Mouse (Mus musculus): Measurements from ENCODE around the gene Gucy2g. TPM values are rescaled to one million over a fixed set of nuclear protein-coding genes. Genes with fewer than 3 reads are reported as not detected.

Gene Gucy2g
- polyA plus RNA-seq (2014; fragmentation: Nextera tagmentation; extraction: Ambion mirVana) = 0.06 TPM in 1 of 2 replicates, not detected in the other

- H3K27ac ChIP-seq (replicated peaks; ENCODE audit: low read depth, low read length) = no peak within 1 kb of the TSS
- 75% methylated on average over 6 of the region's 6 CpGs for WGBS
Observed at GRCm38 (mm10) chr19:55241186-55241645, at the start of gene Gucy2g. TSS of gene Gucy2g (minus strand) at chr19:55241236.

GRCm38 (mm10) chr19:55288974-55289373, 47.9 kb upstream of the Gucy2g start:
- no peak overlapping the region for H3K9ac ChIP-seq (ENCODE audit: low read depth, low read length)
- no peak overlapping the region for H3K4me2 ChIP-seq (ENCODE audit: low read depth, low read length)
- peaks cover 32% of the 10 kb centered on the region for H3K36me3 ChIP-seq (ENCODE audit: control insufficient read depth, insufficient read depth, low read length)
- DNase-seq (ENCODE audit: low spot score) (no peak), ATAC-seq (ENCODE audit: low read depth) (no peak)
- no peaks in the 10 kb centered on the region for H3K27me3 ChIP-seq (replicated peaks; ENCODE audit: control insufficient read depth, insufficient read depth, low read length)
- no peak overlapping the region for H3K4me3 ChIP-seq (ENCODE audit: low read depth, low read length)
- H3K4me1 ChIP-seq (ENCODE audit: control insufficient read depth, insufficient read depth, low read length) = no peaks in the 10 kb centered on the region
- no peak overlapping the region for H3K27ac ChIP-seq (replicated peaks; ENCODE audit: low read depth, low read length)
- no peaks in the 10 kb centered on the region for H3K9me3 ChIP-seq (ENCODE audit: control insufficient read depth, low read length)

More at GRCm38 (mm10) chr19:55241186-55241645, at the start of gene Gucy2g:
- Histone ChIP-seq H3K36me3 (ENCODE audit: control insufficient read depth, insufficient read depth, low read length) (no peaks in the 10 kb centered on the region), H3K4me2 (ENCODE audit: low read depth, low read length) (no peak within 1 kb of the TSS), H3K4me1 (ENCODE audit: control insufficient read depth, insufficient read depth, low read length) (no peaks in the 10 kb centered on the region), H3K4me3 (ENCODE audit: low read depth, low read length) (no peak within 1 kb of the TSS), H3K9me3 (ENCODE audit: control insufficient read depth, low read length) (no peaks in the 10 kb centered on the region), H3K9ac (ENCODE audit: low read depth, low read length) (no peak within 1 kb of the TSS), H3K27me3 (replicated peaks; ENCODE audit: control insufficient read depth, insufficient read depth, low read length) (no peaks in the 10 kb centered on the region)
- DNase-seq (ENCODE audit: low spot score) (no peak), ATAC-seq (ENCODE audit: low read depth) (no peak)

GRCm38 (mm10) chr19:55286034-55286433, 45.0 kb upstream of the Gucy2g start:
- H3K27me3 ChIP-seq (replicated peaks; ENCODE audit: control insufficient read depth, insufficient read depth, low read length) = no peaks in the 10 kb centered on the region
- H3K9ac ChIP-seq (ENCODE audit: low read depth, low read length) = no peak overlapping the region
- no peak for ATAC-seq (ENCODE audit: low read depth)
- H3K4me2 ChIP-seq (ENCODE audit: low read depth, low read length) = no peak overlapping the region
- no peaks in the 10 kb centered on the region for H3K4me1 ChIP-seq (ENCODE audit: control insufficient read depth, insufficient read depth, low read length)
- H3K4me3 ChIP-seq (ENCODE audit: low read depth, low read length) = no peak overlapping the region
- H3K36me3 ChIP-seq (ENCODE audit: control insufficient read depth, insufficient read depth, low read length) = peaks cover 33% of the 10 kb centered on the region
- H3K9me3 ChIP-seq (ENCODE audit: control insufficient read depth, low read length) = no peaks in the 10 kb centered on the region
- WGBS = 68% methylated on average over 4 of the region's 4 CpGs
- DNase-seq (ENCODE audit: low spot score) = no peak
- H3K27ac ChIP-seq (replicated peaks; ENCODE audit: low read depth, low read length) = no peak overlapping the region

- Histone ChIP-seq H3K4me1 (ENCODE audit: control insufficient read depth, insufficient read depth, low read length) (no peaks in the 10 kb centered on the region), H3K27ac (replicated peaks; ENCODE audit: low read depth, low read length) (no peak overlapping the region), H3K4me2 (ENCODE audit: low read depth, low read length) (no peak overlapping the region), H3K4me3 (ENCODE audit: low read depth, low read length) (no peak overlapping the region), H3K9me3 (ENCODE audit: control insufficient read depth, low read length) (no peaks in the 10 kb centered on the region), H3K36me3 (ENCODE audit: control insufficient read depth, insufficient read depth, low read length) (peaks cover 22% of the 10 kb centered on the region), H3K9ac (ENCODE audit: low read depth, low read length) (no peak overlapping the region), H3K27me3 (replicated peaks; ENCODE audit: control insufficient read depth, insufficient read depth, low read length) (no peaks in the 10 kb centered on the region)
- no peak for ATAC-seq (ENCODE audit: low read depth)
- no peak for DNase-seq (ENCODE audit: low spot score)
- 84% methylated on average over 4 of the region's 4 CpGs for WGBS
Observed at GRCm38 (mm10) chr19:55284093-55284492, 43.1 kb upstream of the Gucy2g start.

- H3K4me2 ChIP-seq (ENCODE audit: low read depth, low read length) = no peak overlapping the region
- no peak for DNase-seq (ENCODE audit: low spot score)
- no peak overlapping the region for H3K27ac ChIP-seq (replicated peaks; ENCODE audit: low read depth, low read length)
- no peaks in the 10 kb centered on the region for H3K9me3 ChIP-seq (ENCODE audit: control insufficient read depth, low read length)
- no peaks in the 10 kb centered on the region for H3K27me3 ChIP-seq (replicated peaks; ENCODE audit: control insufficient read depth, insufficient read depth, low read length)
- no peak overlapping the region for H3K4me3 ChIP-seq (ENCODE audit: low read depth, low read length)
- H3K36me3 ChIP-seq (ENCODE audit: control insufficient read depth, insufficient read depth, low read length) = peaks cover 8% of the 10 kb centered on the region; the same call in 1 of the 2 replicates
- 85% methylated on average over 3 of the region's 3 CpGs for WGBS
- H3K9ac ChIP-seq (ENCODE audit: low read depth, low read length) = no peak overlapping the region
- ATAC-seq (ENCODE audit: low read depth) = no peak
- H3K4me1 ChIP-seq (ENCODE audit: control insufficient read depth, insufficient read depth, low read length) = no peaks in the 10 kb centered on the region
Observed at GRCm38 (mm10) chr19:55276770-55277169, 35.7 kb upstream of the Gucy2g start.

GRCm38 (mm10) chr19:55276100-55276499, 35.1 kb upstream of the Gucy2g start:
- 85% methylated on average over 4 of the region's 4 CpGs for WGBS
- DNase-seq (ENCODE audit: low spot score) (no peak), ATAC-seq (ENCODE audit: low read depth) (no peak)
- H3K4me2 ChIP-seq (ENCODE audit: low read depth, low read length) = no peak overlapping the region
- H3K27me3 ChIP-seq (replicated peaks; ENCODE audit: control insufficient read depth, insufficient read depth, low read length) = no peaks in the 10 kb centered on the region
- H3K4me3 ChIP-seq (ENCODE audit: low read depth, low read length) = no peak overlapping the region
- no peak overlapping the region for H3K27ac ChIP-seq (replicated peaks; ENCODE audit: low read depth, low read length)
- peaks cover 3% of the 10 kb centered on the region; the same call in 1 of the 2 replicates for H3K36me3 ChIP-seq (ENCODE audit: control insufficient read depth, insufficient read depth, low read length)
- H3K4me1 ChIP-seq (ENCODE audit: control insufficient read depth, insufficient read depth, low read length) = no peaks in the 10 kb centered on the region
- H3K9ac ChIP-seq (ENCODE audit: low read depth, low read length) = no peak overlapping the region
- H3K9me3 ChIP-seq (ENCODE audit: control insufficient read depth, low read length) = no peaks in the 10 kb centered on the region

- 78% methylated on average over 6 of the region's 6 CpGs for WGBS
Observed at GRCm38 (mm10) chr19:55273340-55273739, 32.3 kb upstream of the Gucy2g start.

GRCm38 (mm10) chr19:55271448-55271847, 30.4 kb upstream of the Gucy2g start:
- H3K4me2 ChIP-seq (ENCODE audit: low read depth, low read length) = no peak overlapping the region
- peaks cover 8% of the 10 kb centered on the region for H3K4me1 ChIP-seq (ENCODE audit: control insufficient read depth, insufficient read depth, low read length)
- no peak overlapping the region for H3K9ac ChIP-seq (ENCODE audit: low read depth, low read length)
- H3K27ac ChIP-seq (replicated peaks; ENCODE audit: low read depth, low read length) = 0 out of 2 replicates have a peak overlapping the region, but pooled peaks have one; percentile 42
- DNase-seq (ENCODE audit: low spot score) = peak; percentile 77
- H3K4me3 ChIP-seq (ENCODE audit: low read depth, low read length) = no peak overlapping the region
- no peaks in the 10 kb centered on the region for H3K36me3 ChIP-seq (ENCODE audit: control insufficient read depth, insufficient read depth, low read length)
- WGBS = 42% methylated on average over 3 of the region's 3 CpGs
- peak; percentile 89; the same call in 1 of the 2 replicates for ATAC-seq (ENCODE audit: low read depth)
- H3K9me3 ChIP-seq (ENCODE audit: control insufficient read depth, low read length) = no peaks in the 10 kb centered on the region
- no peaks in the 10 kb centered on the region for H3K27me3 ChIP-seq (replicated peaks; ENCODE audit: control insufficient read depth, insufficient read depth, low read length)

More at GRCm38 (mm10) chr19:55273340-55273739, 32.3 kb upstream of the Gucy2g start:
- Histone ChIP-seq H3K4me1 (ENCODE audit: control insufficient read depth, insufficient read depth, low read length) (peaks cover under 1% of the 10 kb centered on the region), H3K36me3 (ENCODE audit: control insufficient read depth, insufficient read depth, low read length) (0 out of 2 replicates have a peak, but pooled peaks cover 3% of the 10 kb centered on the region), H3K27ac (replicated peaks; ENCODE audit: low read depth, low read length) (no peak overlapping the region), H3K4me3 (ENCODE audit: low read depth, low read length) (no peak overlapping the region), H3K4me2 (ENCODE audit: low read depth, low read length) (no peak overlapping the region), H3K27me3 (replicated peaks; ENCODE audit: control insufficient read depth, insufficient read depth, low read length) (no peaks in the 10 kb centered on the region), H3K9ac (ENCODE audit: low read depth, low read length) (no peak overlapping the region), H3K9me3 (ENCODE audit: control insufficient read depth, low read length) (no peaks in the 10 kb centered on the region)
- ATAC-seq (ENCODE audit: low read depth) (no peak), DNase-seq (ENCODE audit: low spot score) (no peak)

GRCm38 (mm10) chr19:55269051-55269450, 28.0 kb upstream of the Gucy2g start:
- Histone ChIP-seq H3K9ac (ENCODE audit: low read depth, low read length) (no peak overlapping the region), H3K27ac (replicated peaks; ENCODE audit: low read depth, low read length) (no peak overlapping the region), H3K9me3 (ENCODE audit: control insufficient read depth, low read length) (no peaks in the 10 kb centered on the region), H3K36me3 (ENCODE audit: control insufficient read depth, insufficient read depth, low read length) (no peaks in the 10 kb centered on the region), H3K4me2 (ENCODE audit: low read depth, low read length) (no peak overlapping the region), H3K4me3 (ENCODE audit: low read depth, low read length) (no peak overlapping the region), H3K27me3 (replicated peaks; ENCODE audit: control insufficient read depth, insufficient read depth, low read length) (no peaks in the 10 kb centered on the region), H3K4me1 (ENCODE audit: control insufficient read depth, insufficient read depth, low read length) (peaks cover 8% of the 10 kb centered on the region)
- 75% methylated on average over 5 of the region's 5 CpGs for whole genome bisulfite sequencing
- DNase-seq (ENCODE audit: low spot score) (no peak), ATAC-seq (ENCODE audit: low read depth) (no peak)
